ENCODE assay signal across 9 mouse cellular contexts in genomic region chr19:15838327-15838726, GRCm38 (mm10).
A peak's percentile ranks its signal among the peaks of the same experiment; 100 is the strongest.
DNase-seq lines count a peak whose midpoint lies in the region; ATAC-seq and TF ChIP-seq lines count a peak whose summit lies in the region.
"Had no signal": no experiment of that assay in that cellular context is flagged by ENCODE, and none has a peak within 500 bp of the region (broad histone marks: within the 10 kb centered on the region; RNA-seq: fewer than 3 reads in every experiment).

No protein-coding gene starts in this region.

- no peaks in the 10 kb centered on the region for H3K4me1 ChIP-seq in E14TG2a.4 (replicated peaks; ENCODE audit: low read depth, low read length)
- peaks cover 28% of the 10 kb centered on the region for H3K4me1 ChIP-seq in embryonic facial prominence, embryonic 10.5 days
- peaks cover 15% of the 10 kb centered on the region for H3K4me1 ChIP-seq in limb, embryonic 11.5 days (ENCODE audit: control insufficient read depth, insufficient read depth, low read length)

- no peak for TF ChIP-seq CTCF in E14TG2a.4 (conservative IDR thresholded peaks at IDR 0.05; ENCODE audit: low read length)

- H3K9ac ChIP-seq in limb, embryonic 11.5 days (ENCODE audit: low read length), result no peak overlapping the region

- peak; percentile 31 for DNase-seq in layer of hippocampus, adult 9-11 months
- no peak for DNase-seq in layer of hippocampus, adult 9-10 months (ENCODE audit: low spot score)
- DNase-seq in embryonic facial prominence, embryonic 10.5 days (ENCODE audit: low spot score), result peak; percentile 32
- DNase-seq in limb, embryonic 11.5 days (ENCODE audit: low spot score), result peak; percentile 39
- DNase-seq in urinary bladder, postnatal 25 days (ENCODE audit: low spot score), result no peak
- DNase-seq in spleen, postnatal 14 days (ENCODE audit: low spot score in 2 of 2), result no peak
- DNase-seq: heart, postnatal 4 days; thymus, postnatal 4 days had no signal

- no peak overlapping the region for H3K27ac ChIP-seq in embryonic facial prominence, embryonic 10.5 days (replicated peaks)
- H3K27ac ChIP-seq in limb, embryonic 11.5 days (replicated peaks; ENCODE audit: low read depth, low read length), result no peak overlapping the region

- H3K9me3 ChIP-seq in E14TG2a.4 (ENCODE audit: low read length), result peaks cover 23% of the 10 kb centered on the region
- H3K9me3 ChIP-seq in embryonic facial prominence, embryonic 10.5 days, result 0 out of 2 replicates have a peak, but pooled peaks cover 4% of the 10 kb centered on the region
- no peaks in the 10 kb centered on the region for H3K9me3 ChIP-seq in limb, embryonic 11.5 days (ENCODE audit: control insufficient read depth, low read length)

- 49% methylated on average over 5 of the region's 5 CpGs for WGBS in embryonic facial prominence, embryonic 10.5 days
- WGBS in limb, embryonic 11.5 days, result 24% methylated on average over 5 of the region's 5 CpGs

- ATAC-seq in limb, embryonic 11.5 days (ENCODE audit: insufficient number of reproducible peaks, low FRiP score, low TSS enrichment, low read depth), result no peak

- H3K36me3 ChIP-seq in E14TG2a.4 (ENCODE audit: insufficient read depth, low read length), result no peaks in the 10 kb centered on the region
- no peaks in the 10 kb centered on the region for H3K36me3 ChIP-seq in embryonic facial prominence, embryonic 10.5 days (replicated peaks)
- no peaks in the 10 kb centered on the region for H3K36me3 ChIP-seq in limb, embryonic 11.5 days (ENCODE audit: control insufficient read depth, insufficient read depth, low read length)

- H3K27me3 ChIP-seq in E14TG2a.4 (ENCODE audit: insufficient read depth, low read length), result no peaks in the 10 kb centered on the region
- no peaks in the 10 kb centered on the region for H3K27me3 ChIP-seq in embryonic facial prominence, embryonic 10.5 days (replicated peaks; ENCODE audit: low read depth, poor library complexity, severe bottlenecking)
- H3K27me3 ChIP-seq in limb, embryonic 11.5 days (ENCODE audit: control insufficient read depth, insufficient read depth, low read length), result no peaks in the 10 kb centered on the region

- H3K4me2 ChIP-seq in limb, embryonic 11.5 days (ENCODE audit: low read depth, severe bottlenecking), result no peak overlapping the region

- 0 out of 2 replicates have a peak overlapping the region, but pooled peaks have one; percentile 5 for H3K4me3 ChIP-seq in E14TG2a.4 (replicated peaks; ENCODE audit: low read length)
- no peak overlapping the region for H3K4me3 ChIP-seq in embryonic facial prominence, embryonic 10.5 days
- no peak overlapping the region for H3K4me3 ChIP-seq in limb, embryonic 11.5 days (ENCODE audit: low read depth, low read length)

Comparison
In these comparisons a context has a peak if more than half of its experiments do, and no peak if none do; other contexts are left out.
1. DNase-seq: peak in layer of hippocampus, adult 9-11 months (single experiment), embryonic facial prominence, embryonic 10.5 days (single experiment) and limb, embryonic 11.5 days (single experiment); none in layer of hippocampus, adult 9-10 months (single experiment), urinary bladder, postnatal 25 days (single experiment) and spleen, postnatal 14 days (0 of 2).